Mouse (Mus musculus): ENCODE measurements around the gene Upp2.

Upp2 gene

GRCm38 (mm10) chr2:58567066-58567810 is at the start of gene Upp2, which contains the start of gene Acvr1:
TSS of gene Upp2 (plus strand) at chr2:58567298.
TSS of gene Acvr1 (minus strand) at chr2:58567157.
- no peak for DNase-seq (ENCODE audit: low spot score)

- DNase-seq (ENCODE audit: low spot score): no peak
Observed at GRCm38 (mm10) chr2:58518517-58518916, 48.6 kb upstream of the Upp2 start.

GRCm38 (mm10) chr2:58520727-58521126 is 46.4 kb upstream of the Upp2 start:
- no peak for DNase-seq (ENCODE audit: low spot score)

GRCm38 (mm10) chr2:58521621-58522020 is 45.5 kb upstream of the Upp2 start:
- DNase-seq (ENCODE audit: low spot score): no peak

- DNase-seq (ENCODE audit: low spot score): no peak
Observed at GRCm38 (mm10) chr2:58523097-58523496, 44.0 kb upstream of the Upp2 start.

- no peak for DNase-seq (ENCODE audit: low spot score)
Observed at GRCm38 (mm10) chr2:58523894-58524293, 43.2 kb upstream of the Upp2 start.

- no peak for DNase-seq (ENCODE audit: low spot score)
Observed at GRCm38 (mm10) chr2:58524356-58524755, 42.7 kb upstream of the Upp2 start.

- DNase-seq (ENCODE audit: low spot score): no peak
Observed at GRCm38 (mm10) chr2:58527786-58528185, 39.3 kb upstream of the Upp2 start.

- DNase-seq (ENCODE audit: low spot score): no peak
Observed at GRCm38 (mm10) chr2:58529384-58529783, 37.7 kb upstream of the Upp2 start.

GRCm38 (mm10) chr2:58529860-58530440 is 37.1 kb upstream of the Upp2 start:
- no peak for DNase-seq (ENCODE audit: low spot score)

GRCm38 (mm10) chr2:58530521-58530920 is 36.6 kb upstream of the Upp2 start:
- no peak for DNase-seq (ENCODE audit: low spot score)

- no peak for DNase-seq (ENCODE audit: low spot score)
Observed at GRCm38 (mm10) chr2:58532260-58532850, 34.7 kb upstream of the Upp2 start.

- DNase-seq (ENCODE audit: low spot score): no peak
Observed at GRCm38 (mm10) chr2:58533521-58534001, 33.5 kb upstream of the Upp2 start.

- DNase-seq (ENCODE audit: low spot score): no peak
Observed at GRCm38 (mm10) chr2:58534379-58534778, 32.7 kb upstream of the Upp2 start.

GRCm38 (mm10) chr2:58535233-58535632 is 31.9 kb upstream of the Upp2 start:
- DNase-seq (ENCODE audit: low spot score): no peak

- no peak for DNase-seq (ENCODE audit: low spot score)
Observed at GRCm38 (mm10) chr2:58536796-58537195, 30.3 kb upstream of the Upp2 start.

- DNase-seq (ENCODE audit: low spot score): no peak
Observed at GRCm38 (mm10) chr2:58538196-58538595, 28.9 kb upstream of the Upp2 start.

GRCm38 (mm10) chr2:58543252-58543651 is 23.8 kb upstream of the Upp2 start:
- DNase-seq (ENCODE audit: low spot score): no peak

- no peak for DNase-seq (ENCODE audit: low spot score)
Observed at GRCm38 (mm10) chr2:58544368-58544767, 22.7 kb upstream of the Upp2 start.

GRCm38 (mm10) chr2:58546264-58546663 is 20.8 kb upstream of the Upp2 start:
- DNase-seq (ENCODE audit: low spot score): no peak

GRCm38 (mm10) chr2:58548943-58549342 is 18.2 kb upstream of the Upp2 start:
- no peak for DNase-seq (ENCODE audit: low spot score)

GRCm38 (mm10) chr2:58549960-58550359 is 17.1 kb upstream of the Upp2 start:
- no peak for DNase-seq (ENCODE audit: low spot score)

- no peak for DNase-seq (ENCODE audit: low spot score)
Observed at GRCm38 (mm10) chr2:58550488-58550887, 16.6 kb upstream of the Upp2 start.

Data from spleen, adult 12 weeks (tissue).